Mouse (Mus musculus): ENCODE results near the gene Gm20388.

DNA sequence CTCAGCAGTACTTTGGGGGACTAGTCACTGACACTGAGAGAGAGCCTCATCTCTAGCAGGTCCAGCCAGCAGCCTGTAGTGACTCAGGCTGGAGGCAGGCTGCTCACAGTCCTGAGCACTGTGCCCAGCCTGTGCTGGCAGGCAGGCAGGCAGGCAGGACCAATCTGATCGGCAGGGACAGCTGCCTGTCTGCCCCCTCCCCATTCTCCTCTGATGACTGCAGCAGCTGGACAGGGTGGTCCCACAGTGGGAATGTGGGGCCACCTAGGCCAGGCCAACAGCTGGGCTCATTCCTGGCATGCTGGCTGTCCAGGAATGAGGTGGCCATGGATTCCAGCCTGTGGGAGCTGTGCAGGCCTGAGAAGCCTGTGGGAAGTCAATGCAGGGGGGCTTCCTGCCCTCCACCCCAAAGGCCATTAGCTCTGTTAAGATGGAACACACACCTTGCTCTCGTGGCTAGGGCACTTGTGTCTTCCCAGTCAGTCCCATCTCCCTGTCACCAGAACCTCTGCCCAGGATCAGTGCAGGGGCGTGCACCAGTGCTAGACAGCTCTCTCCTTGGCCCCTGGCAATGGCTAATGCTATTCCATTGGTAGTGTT lies 2940.1 kb downstream of the Gm20388 start:
- TF ChIP-seq CTCF (IDR thresholded peaks at IDR 0.05; ENCODE audit: low read depth) (no peak), EP300 (IDR thresholded peaks at IDR 0.05; ENCODE audit: low read depth) (no peak)

Measured in liver, embryonic 14.5 days (tissue).